Mouse (Mus musculus): ENCODE measurements at regions not wholly inside any gene's neighbourhood (a gene's known extent, or its start where the extent isn't known, plus 50 kb on each side); places are given as distances from the start of the nearest gene placed in this dataset.
A peak's percentile ranks its signal among the peaks of the same experiment; 100 is the strongest.

DNA sequence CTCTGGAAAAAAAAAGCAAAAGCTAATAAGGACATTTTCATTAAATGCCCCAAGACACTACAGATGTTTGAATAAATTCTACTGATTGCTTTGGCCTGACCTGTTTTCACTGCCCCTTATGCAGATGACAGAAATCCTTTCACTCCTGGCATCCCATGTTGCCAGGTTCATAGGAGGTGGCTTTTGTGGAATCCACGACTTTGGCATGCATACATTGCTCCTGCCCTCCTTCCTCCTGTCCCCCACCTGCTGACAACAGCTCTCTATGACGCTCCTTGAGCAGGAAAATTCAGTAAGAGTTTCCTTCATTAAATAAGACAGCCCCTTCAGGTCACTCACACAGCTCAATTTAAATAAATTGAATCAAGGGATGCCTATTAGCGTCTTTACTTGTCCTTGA is 582.5 kb downstream of the Btbd3 start:
- Histone ChIP-seq H3K9ac (no peak overlapping the region), H3K4me2 (no peak overlapping the region), H3K4me3 (no peak overlapping the region), H3K4me1 (peaks cover 4% of the 10 kb centered on the region; the same call in 1 of the 2 replicates), H3K9me3 (replicated peaks) (no peaks in the 10 kb centered on the region), H3K27me3 (no peaks in the 10 kb centered on the region), H3K27ac (no peak overlapping the region), H3K36me3 (ENCODE audit: poor library complexity, severe bottlenecking) (no peaks in the 10 kb centered on the region)
- ATAC-seq: no peak
- 30% methylated on average over 3 of the region's 3 CpGs for WGBS

DNA sequence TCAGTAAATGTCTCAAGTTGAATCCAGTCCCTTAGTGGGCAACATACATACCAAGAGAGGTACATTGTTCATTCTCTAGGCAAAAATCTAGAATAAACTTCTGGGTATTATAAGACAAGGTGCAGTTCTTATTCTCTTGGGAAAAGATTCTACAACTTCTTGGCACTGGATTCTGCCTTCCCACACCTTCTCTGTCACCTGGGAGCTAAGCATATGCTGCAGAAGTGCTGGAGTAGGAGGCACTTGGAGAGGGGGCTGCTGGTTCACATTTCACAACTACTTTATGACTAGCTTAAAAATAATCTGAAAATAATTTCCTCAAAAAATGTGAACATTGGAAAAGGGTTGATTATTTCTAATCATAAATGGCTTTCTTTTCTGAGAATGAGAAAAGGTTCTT is 602.8 kb downstream of the Btbd3 start:
- no peaks in the 10 kb centered on the region for H3K36me3 ChIP-seq (ENCODE audit: poor library complexity, severe bottlenecking)
- H3K27ac ChIP-seq: no peak overlapping the region
- no peak overlapping the region for H3K9ac ChIP-seq
- H3K27me3 ChIP-seq: no peaks in the 10 kb centered on the region
- no peaks in the 10 kb centered on the region for H3K4me1 ChIP-seq
- H3K4me2 ChIP-seq: no peak overlapping the region
- no peak for ATAC-seq
- no peaks in the 10 kb centered on the region for H3K9me3 ChIP-seq (replicated peaks)
- no peak overlapping the region for H3K4me3 ChIP-seq

DNA sequence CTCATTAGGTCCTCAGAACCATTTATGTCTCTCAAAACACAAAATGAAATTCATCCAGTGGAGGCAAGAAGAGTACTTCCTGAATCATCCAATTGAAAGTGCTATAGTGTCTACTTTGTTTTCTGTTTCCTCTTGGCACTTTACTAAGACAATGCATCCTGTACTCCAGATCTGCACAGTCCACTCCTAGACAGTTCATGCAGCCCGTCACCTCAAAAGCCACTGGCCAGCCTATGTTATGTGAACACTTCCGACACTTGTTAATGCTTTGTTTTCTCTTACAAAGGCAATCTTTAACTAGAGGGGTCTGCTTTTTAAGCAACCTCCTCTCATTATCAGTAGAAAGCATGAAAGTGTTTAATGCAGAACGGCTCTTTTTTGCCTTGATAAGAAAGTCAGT is 597.1 kb upstream of the Sptlc3 start:
- Histone ChIP-seq H3K36me3 (ENCODE audit: poor library complexity, severe bottlenecking) (no peaks in the 10 kb centered on the region), H3K9ac (no peak overlapping the region), H3K27ac (no peak overlapping the region), H3K4me3 (no peak overlapping the region), H3K4me2 (peak overlapping the region; percentile 33; the same call in 1 of the 2 replicates), H3K4me1 (peaks cover 12% of the 10 kb centered on the region), H3K27me3 (peaks cover 38% of the 10 kb centered on the region), H3K9me3 (replicated peaks) (no peaks in the 10 kb centered on the region)
- WGBS: 10% methylated on average over 3 of the region's 3 CpGs
- ATAC-seq: peak; percentile 46

DNA sequence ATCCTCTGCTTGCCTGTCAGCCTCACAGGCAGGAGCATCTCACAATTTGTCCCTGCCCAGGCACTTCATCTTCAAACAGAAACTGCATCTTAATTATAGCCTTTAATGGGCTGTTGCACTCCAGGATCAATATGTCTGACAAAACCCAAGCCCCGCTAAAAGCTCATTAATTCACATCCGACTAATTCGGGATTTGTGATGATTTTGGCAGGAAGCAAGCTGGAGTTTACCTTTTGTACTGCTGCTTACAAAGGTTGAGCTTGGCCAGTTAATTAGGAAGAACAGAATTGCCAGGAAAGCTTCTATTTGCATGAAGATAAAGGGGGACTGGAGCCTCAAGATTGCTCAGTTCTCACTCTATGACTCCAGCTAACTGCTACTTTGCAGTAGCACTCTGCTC is 596.6 kb upstream of the Sptlc3 start:
- peak; percentile 88 for ATAC-seq
- Histone ChIP-seq H3K4me2 (peak overlapping the region; percentile 33), H3K36me3 (ENCODE audit: poor library complexity, severe bottlenecking) (no peaks in the 10 kb centered on the region), H3K27me3 (peaks cover 41% of the 10 kb centered on the region), H3K9ac (no peak overlapping the region), H3K27ac (no peak overlapping the region), H3K4me1 (peaks cover 12% of the 10 kb centered on the region), H3K9me3 (replicated peaks) (no peaks in the 10 kb centered on the region), H3K4me3 (no peak overlapping the region)
- 0% methylated on average over 3 of the region's 3 CpGs for WGBS

DNA sequence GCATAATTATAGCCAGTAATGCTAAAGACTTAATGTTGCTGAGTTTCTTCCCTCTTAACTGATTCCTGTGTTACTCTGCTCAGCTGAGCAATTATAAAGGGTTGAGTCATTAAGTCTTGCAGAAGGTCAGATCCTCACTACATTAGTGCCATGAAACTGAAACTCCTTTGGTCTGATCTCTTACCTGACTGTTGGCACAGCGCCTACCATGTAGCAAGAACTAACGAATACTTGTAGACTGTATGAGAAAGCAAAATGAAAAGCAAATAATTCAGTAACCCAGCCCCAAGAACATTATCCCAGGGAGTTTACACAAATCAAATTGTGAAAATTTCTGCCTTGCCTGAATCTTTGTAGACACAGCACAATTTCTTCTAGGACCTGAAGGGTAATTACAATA is 556.5 kb upstream of the Sptlc3 start:
- H3K9me3 ChIP-seq (replicated peaks): no peaks in the 10 kb centered on the region
- no peak for ATAC-seq
- no peaks in the 10 kb centered on the region for H3K36me3 ChIP-seq (ENCODE audit: poor library complexity, severe bottlenecking)
- H3K9ac ChIP-seq: no peak overlapping the region
- 78% methylated on average over 2 of the region's 2 CpGs for WGBS
- no peak overlapping the region for H3K4me2 ChIP-seq
- H3K27ac ChIP-seq: no peak overlapping the region
- no peaks in the 10 kb centered on the region for H3K27me3 ChIP-seq
- H3K4me1 ChIP-seq: no peaks in the 10 kb centered on the region
- H3K4me3 ChIP-seq: no peak overlapping the region

DNA sequence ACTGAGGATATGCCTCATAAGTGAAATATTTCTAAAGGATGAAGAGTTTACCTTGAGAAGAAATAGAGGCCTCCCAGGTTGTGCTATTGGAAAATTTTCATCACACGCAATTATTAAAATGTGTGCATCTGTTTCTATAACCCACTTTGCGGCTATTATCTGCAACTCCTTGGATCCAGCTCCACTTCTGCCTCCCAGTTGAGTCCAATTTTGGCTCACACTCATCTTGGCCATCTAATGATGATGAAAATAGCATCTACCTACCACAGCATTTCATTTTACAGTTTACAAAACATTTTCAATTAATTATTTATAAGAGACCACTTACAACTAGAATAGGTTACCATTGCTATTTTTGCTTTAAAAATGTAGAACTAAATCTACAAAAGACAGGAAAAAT is 554.3 kb upstream of the Sptlc3 start:
- Histone ChIP-seq H3K4me1 (no peaks in the 10 kb centered on the region), H3K9me3 (replicated peaks) (no peaks in the 10 kb centered on the region), H3K4me3 (no peak overlapping the region), H3K9ac (no peak overlapping the region), H3K27me3 (no peaks in the 10 kb centered on the region), H3K36me3 (ENCODE audit: poor library complexity, severe bottlenecking) (no peaks in the 10 kb centered on the region), H3K27ac (no peak overlapping the region), H3K4me2 (no peak overlapping the region)
- ATAC-seq: no peak
- WGBS: 95% methylated on average over 2 of the region's 2 CpGs

DNA sequence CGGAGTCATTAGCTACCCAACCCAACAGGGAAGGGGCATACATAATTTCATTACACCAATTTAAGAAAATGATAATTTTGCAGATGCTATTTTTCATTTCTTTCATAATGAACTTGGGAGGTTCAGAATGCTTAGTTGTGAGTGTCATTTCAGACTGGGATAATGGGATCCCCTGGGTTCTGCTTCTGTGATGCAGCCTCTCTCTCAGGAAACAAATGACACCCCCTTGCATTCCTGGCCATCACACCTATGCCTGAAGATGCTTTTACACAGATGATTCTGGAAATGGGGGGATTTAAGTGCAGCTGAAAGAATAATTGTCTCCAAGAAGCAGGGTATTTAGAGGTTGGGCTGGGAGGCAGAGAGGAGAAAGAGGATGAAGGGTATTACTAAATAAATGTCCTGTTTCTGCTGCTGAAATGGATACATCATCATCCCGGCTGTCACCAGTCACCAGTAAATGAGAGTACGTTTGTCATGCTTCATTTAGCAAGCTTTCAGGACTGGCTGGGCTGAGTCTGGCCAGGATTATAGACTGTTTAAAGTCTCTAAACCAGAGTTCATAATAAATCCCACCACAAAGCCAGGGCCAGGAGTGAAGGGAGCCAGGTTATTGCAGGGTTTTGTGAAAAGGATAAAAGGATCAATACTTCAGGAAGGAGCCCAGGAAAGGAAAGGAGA is 527.5 kb upstream of the Sptlc3 start:
- no peaks in the 10 kb centered on the region for H3K27me3 ChIP-seq
- H3K4me2 ChIP-seq: no peak overlapping the region
- no peaks in the 10 kb centered on the region for H3K36me3 ChIP-seq (ENCODE audit: poor library complexity, severe bottlenecking)
- H3K27ac ChIP-seq: no peak overlapping the region
- H3K9ac ChIP-seq: no peak overlapping the region
- ATAC-seq: no peak
- no peaks in the 10 kb centered on the region for H3K4me1 ChIP-seq
- no peak overlapping the region for H3K4me3 ChIP-seq
- 19% methylated on average over 3 of the region's 3 CpGs for WGBS
- no peaks in the 10 kb centered on the region for H3K9me3 ChIP-seq (replicated peaks)

DNA sequence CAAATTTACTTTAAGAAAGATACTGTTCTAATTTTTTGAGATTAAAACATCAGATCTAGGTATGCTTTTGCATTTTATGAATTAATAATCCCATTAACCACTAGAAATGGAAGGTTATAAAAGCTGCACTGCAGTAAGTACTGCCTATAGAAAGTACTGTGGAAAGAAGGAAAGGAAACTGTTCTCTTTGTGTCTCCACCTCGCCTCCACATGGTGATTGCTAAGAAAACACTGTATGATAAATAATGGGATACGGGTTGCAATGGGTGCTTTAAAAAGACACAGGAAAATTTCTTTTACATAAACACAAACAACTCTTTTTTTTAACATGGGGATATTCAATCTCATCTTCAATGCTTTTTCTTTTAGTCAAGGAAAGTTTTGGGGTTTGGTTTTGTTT is 519.2 kb upstream of the Sptlc3 start:
- no peak overlapping the region for H3K4me2 ChIP-seq
- H3K9me3 ChIP-seq (replicated peaks): no peaks in the 10 kb centered on the region
- no peaks in the 10 kb centered on the region for H3K36me3 ChIP-seq (ENCODE audit: poor library complexity, severe bottlenecking)
- no peak overlapping the region for H3K4me3 ChIP-seq
- WGBS: 38% methylated on average over 2 of the region's 2 CpGs
- H3K9ac ChIP-seq: no peak overlapping the region
- no peak for ATAC-seq
- no peaks in the 10 kb centered on the region for H3K27me3 ChIP-seq
- H3K4me1 ChIP-seq: no peaks in the 10 kb centered on the region
- H3K27ac ChIP-seq: no peak overlapping the region

DNA sequence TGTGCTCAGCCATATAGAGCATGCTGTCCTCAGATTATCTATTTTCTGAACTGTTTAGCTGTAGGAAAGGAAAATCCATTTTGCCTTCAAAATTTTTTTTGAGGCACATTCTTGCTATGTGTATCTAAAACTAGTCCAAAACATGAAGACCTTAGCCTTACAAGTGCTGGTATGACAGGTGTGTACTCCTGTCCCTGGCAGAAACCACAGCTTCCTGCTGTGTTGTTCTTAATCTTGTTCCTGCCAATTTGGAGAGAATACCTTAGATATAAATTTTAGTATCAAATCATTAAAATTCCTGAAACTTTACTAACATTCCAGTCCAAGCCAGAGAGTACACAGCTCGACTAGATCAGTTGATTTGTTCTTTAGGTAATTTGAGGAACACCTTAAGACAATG is 503.7 kb upstream of the Sptlc3 start:
- H3K36me3 ChIP-seq (ENCODE audit: poor library complexity, severe bottlenecking): no peaks in the 10 kb centered on the region
- 59% methylated on average over 1 of the region's 1 CpGs for WGBS
- H3K27ac ChIP-seq: no peak overlapping the region
- no peak overlapping the region for H3K4me2 ChIP-seq
- ATAC-seq: no peak
- H3K27me3 ChIP-seq: no peaks in the 10 kb centered on the region
- H3K4me1 ChIP-seq: no peaks in the 10 kb centered on the region
- H3K9ac ChIP-seq: no peak overlapping the region
- no peaks in the 10 kb centered on the region for H3K9me3 ChIP-seq (replicated peaks)
- no peak overlapping the region for H3K4me3 ChIP-seq

DNA sequence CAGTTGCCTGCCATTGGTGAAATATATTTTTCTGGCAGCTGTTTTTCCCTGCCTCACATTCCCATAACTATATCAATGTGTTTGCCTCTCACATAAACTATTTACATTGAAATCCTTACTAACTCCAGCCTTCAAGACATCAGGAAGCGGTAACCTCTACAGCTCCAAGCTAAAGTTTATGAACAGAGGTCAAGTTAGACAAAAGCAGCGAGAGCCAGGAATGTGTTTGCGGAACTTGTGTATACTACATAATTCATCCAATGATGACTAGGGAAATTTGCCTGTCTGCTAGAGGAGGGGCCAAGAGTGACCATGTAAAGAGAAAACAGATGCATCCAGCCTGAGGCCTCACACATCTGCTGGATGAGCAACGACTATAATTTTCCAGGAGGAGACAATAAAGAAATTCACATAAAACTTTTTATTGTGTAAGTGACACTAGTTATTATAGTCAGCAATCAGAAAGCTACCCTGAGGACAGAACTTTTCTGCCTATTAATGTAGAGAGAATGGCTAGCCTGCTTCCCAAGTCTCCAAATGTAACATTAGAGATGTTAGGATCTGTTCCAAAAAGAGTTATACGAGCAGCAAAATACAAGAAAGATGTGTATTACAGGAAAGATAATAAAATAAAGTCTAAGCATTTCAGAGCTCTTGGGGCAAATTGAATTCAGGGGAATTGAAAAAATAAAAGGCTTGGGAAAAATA is 461.5 kb upstream of the Sptlc3 start:
- no peaks in the 10 kb centered on the region for H3K4me1 ChIP-seq
- no peak for ATAC-seq
- 90% methylated on average over 5 of the region's 5 CpGs for WGBS

DNA sequence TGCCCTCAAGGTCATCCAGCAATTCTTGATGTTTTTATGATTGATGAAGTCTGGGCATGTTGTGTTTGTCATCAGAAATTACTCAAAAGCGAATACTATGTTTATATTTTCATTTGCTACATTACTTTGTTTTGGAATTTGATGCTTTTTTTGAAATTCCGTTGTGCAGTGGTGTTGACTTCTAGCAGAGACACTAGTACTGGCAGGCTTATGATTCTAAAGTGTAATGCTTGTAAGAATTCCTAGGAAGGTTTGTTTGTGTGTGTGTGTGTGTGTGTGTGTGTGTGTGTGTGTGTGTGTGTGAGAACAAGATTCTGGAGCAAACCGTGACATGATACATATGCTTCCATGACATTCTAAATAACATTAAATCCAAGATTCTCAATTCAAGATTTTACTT is 458.9 kb upstream of the Sptlc3 start:
- Histone ChIP-seq H3K4me3 (no peak overlapping the region), H3K4me2 (no peak overlapping the region), H3K9ac (no peak overlapping the region), H3K9me3 (replicated peaks) (no peaks in the 10 kb centered on the region), H3K27me3 (no peaks in the 10 kb centered on the region), H3K36me3 (ENCODE audit: poor library complexity, severe bottlenecking) (no peaks in the 10 kb centered on the region), H3K4me1 (no peaks in the 10 kb centered on the region), H3K27ac (no peak overlapping the region)
- ATAC-seq: no peak
- WGBS: 80% methylated on average over 3 of the region's 3 CpGs

More for the DNA sequence above, 461.5 kb upstream of the Sptlc3 start:
- no peaks in the 10 kb centered on the region for H3K36me3 ChIP-seq (ENCODE audit: poor library complexity, severe bottlenecking)
- H3K4me3 ChIP-seq: no peak overlapping the region
- H3K27me3 ChIP-seq: no peaks in the 10 kb centered on the region
- H3K4me2 ChIP-seq: no peak overlapping the region
- H3K9me3 ChIP-seq (replicated peaks): no peaks in the 10 kb centered on the region
- no peak overlapping the region for H3K9ac ChIP-seq
- H3K27ac ChIP-seq: no peak overlapping the region

DNA sequence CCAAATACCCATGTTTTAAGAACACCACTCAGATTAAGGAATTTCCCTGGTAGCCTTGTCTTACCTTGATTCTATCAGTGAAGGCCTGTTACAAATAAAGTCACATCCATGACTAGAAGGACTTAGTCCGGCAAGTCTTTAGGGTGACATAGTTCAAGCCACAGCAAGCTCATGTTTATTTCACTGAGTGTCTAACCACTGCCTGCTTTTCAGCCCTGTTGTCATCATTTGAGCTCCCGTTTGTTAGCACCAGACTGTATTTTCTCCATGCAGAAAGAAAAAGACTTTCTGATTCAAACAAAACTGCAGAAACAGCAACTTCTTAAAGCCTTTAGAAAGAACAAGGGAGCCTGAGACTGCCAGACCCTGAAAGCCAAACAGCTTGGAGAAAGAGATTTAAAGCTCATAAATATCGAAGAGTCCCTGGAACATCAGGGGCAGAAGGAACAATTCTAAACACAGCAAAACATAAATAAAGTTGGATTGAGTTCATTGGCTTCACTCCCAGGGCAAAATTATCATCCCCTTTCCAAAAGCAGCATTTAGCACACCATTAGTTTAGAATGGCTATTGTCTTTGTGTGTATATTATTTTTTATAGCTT is 451.9 kb upstream of the Sptlc3 start:
- Histone ChIP-seq H3K36me3 (ENCODE audit: poor library complexity, severe bottlenecking) (no peaks in the 10 kb centered on the region), H3K4me2 (no peak overlapping the region), H3K9ac (no peak overlapping the region), H3K27me3 (no peaks in the 10 kb centered on the region), H3K4me1 (no peaks in the 10 kb centered on the region), H3K9me3 (replicated peaks) (no peaks in the 10 kb centered on the region), H3K27ac (no peak overlapping the region), H3K4me3 (no peak overlapping the region)
- ATAC-seq: no peak
- 83% methylated on average over 3 of the region's 3 CpGs for WGBS

Data from forebrain, embryonic 13.5 days (tissue).